10 mouse cellular contexts compared by ENCODE assay signal in genomic region chr8:70757523-70758307, GRCm38 (mm10). TPM values are rescaled to one million over a fixed set of nuclear protein-coding genes. Genes with fewer than 3 reads are reported as not detected.
DNase-seq lines count a peak whose midpoint lies in the region; ATAC-seq lines count a peak whose summit lies in the region.
"Had no signal": no experiment of that assay in that cellular context is flagged by ENCODE, and none has a peak within 500 bp of the region (broad histone marks: within the 10 kb centered on the region; RNA-seq: fewer than 3 reads in every experiment).

No protein-coding gene starts in this region.

- peaks cover 23% of the 10 kb centered on the region for H3K36me3 ChIP-seq in forebrain, embryonic 15.5 days
- peaks cover 32% of the 10 kb centered on the region for H3K36me3 ChIP-seq in neural tube, embryonic 13.5 days

- 57% methylated on average over 22 of the region's 22 CpGs for WGBS in forebrain, embryonic 15.5 days
- WGBS in neural tube, embryonic 13.5 days, result 61% methylated on average over 22 of the region's 22 CpGs

- no peak overlapping the region for H3K9ac ChIP-seq in forebrain, embryonic 15.5 days (replicated peaks)
- H3K9ac ChIP-seq in neural tube, embryonic 13.5 days, result peak overlapping the region; percentile 55
- H3K9ac ChIP-seq: heart, embryonic 15.5 days; liver, embryonic 15.5 days had no signal

- no peaks in the 10 kb centered on the region for H3K9me3 ChIP-seq in forebrain, embryonic 15.5 days
- no peaks in the 10 kb centered on the region for H3K9me3 ChIP-seq in neural tube, embryonic 13.5 days
- H3K9me3 ChIP-seq: heart, embryonic 15.5 days; liver, embryonic 15.5 days had no signal

- no peaks in the 10 kb centered on the region for H3K27me3 ChIP-seq in forebrain, embryonic 15.5 days
- H3K27me3 ChIP-seq in neural tube, embryonic 13.5 days, result no peaks in the 10 kb centered on the region
- H3K27me3 ChIP-seq: heart, embryonic 15.5 days; liver, embryonic 15.5 days had no signal

- no peak overlapping the region for H3K4me3 ChIP-seq in forebrain, embryonic 15.5 days
- H3K4me3 ChIP-seq in neural tube, embryonic 13.5 days, result no peak overlapping the region
- H3K4me3 ChIP-seq: heart, embryonic 15.5 days; liver, embryonic 15.5 days had no signal

- DNase-seq in heart, postnatal 10 days, result peak; percentile 29 to 52
- no peak for DNase-seq in heart, postnatal 25 days (ENCODE audit: low spot score)
- DNase-seq in right cerebral cortex, postnatal 14 days, result peak; percentile 42
- no peak for DNase-seq in right cerebral cortex, postnatal 25 days
- DNase-seq in ZHBTc4 (ENCODE audit: low read depth, low spot score), result peak; percentile 68
- DNase-seq in natural killer cell, adult 2 months (ENCODE audit: low spot score in 2 of 2), result no peak

- ATAC-seq in forebrain, embryonic 15.5 days (replicated peaks), result no peak
- ATAC-seq in neural tube, embryonic 13.5 days (ENCODE audit: low read depth), result no peak

- H3K4me2 ChIP-seq in forebrain, embryonic 15.5 days (replicated peaks), result no peak overlapping the region
- no peak overlapping the region for H3K4me2 ChIP-seq in neural tube, embryonic 13.5 days
- H3K4me2 ChIP-seq: heart, embryonic 15.5 days; liver, embryonic 15.5 days had no signal

- intact Hi-C loops in heart, postnatal 10 days (cut with DNase I), result no loop called here
- intact Hi-C loops in heart, postnatal 25 days (cut with DNase I), result loop anchor here (5.0 kb wide), 1 partner anchor 145 kb away; no protein-coding TSS in a partner anchor

- H3K4me1 ChIP-seq in forebrain, embryonic 15.5 days, result peaks cover 62% of the 10 kb centered on the region
- peaks cover 70% of the 10 kb centered on the region for H3K4me1 ChIP-seq in neural tube, embryonic 13.5 days (replicated peaks)

- H3K27ac ChIP-seq in forebrain, embryonic 15.5 days (replicated peaks), result peak overlapping the region; percentile 82
- H3K27ac ChIP-seq in neural tube, embryonic 13.5 days (replicated peaks), result peak overlapping the region; percentile 46
- H3K27ac ChIP-seq: heart, embryonic 15.5 days; liver, embryonic 15.5 days had no signal

RNA-seq across cellular contexts. Expression of gene Mpv17l2, which starts 3.0 kb away (rescaled TPM):
- 10 to 100 TPM; 32.0 to 39.7 TPM for total RNA-seq in heart, postnatal 10 days (2021)
- total RNA-seq in heart, postnatal 25 days (2021), result 10 to 100 TPM; 26.7 to 28.0 TPM
- 51.5 and 57.7 TPM in 2 replicates for polyA plus RNA-seq in forebrain, embryonic 15.5 days (2015; fragmentation: Nextera tagmentation; extraction: Ambion mirVana)
- polyA plus RNA-seq in neural tube, embryonic 13.5 days (2015; fragmentation: Nextera tagmentation; extraction: Ambion mirVana), result 46.1 and 54.5 TPM in 2 replicates

RNA-seq across cellular contexts. Expression of gene Rab3a, which starts 3.2 kb away (rescaled TPM):
- 10 to 100 TPM; 37.3 to 38.9 TPM for total RNA-seq in heart, postnatal 10 days (2021)
- 10 to 100 TPM; 49.7 to 57.6 TPM for total RNA-seq in heart, postnatal 25 days (2021)
- polyA plus RNA-seq in forebrain, embryonic 15.5 days (2015; fragmentation: Nextera tagmentation; extraction: Ambion mirVana), result 319 and 328 TPM in 2 replicates
- polyA plus RNA-seq in neural tube, embryonic 13.5 days (2015; fragmentation: Nextera tagmentation; extraction: Ambion mirVana), result 402 and 417 TPM in 2 replicates

RNA-seq across cellular contexts. Expression of gene Pik3r2, which starts 18.8 kb away (rescaled TPM):
- 10 to 100 TPM; 37.1 to 40.2 TPM for total RNA-seq in heart, postnatal 10 days (2021)
- 10 to 100 TPM; 21.8 to 25.5 TPM for total RNA-seq in heart, postnatal 25 days (2021)
- 126 and 127 TPM in 2 replicates for polyA plus RNA-seq in forebrain, embryonic 15.5 days (2015; fragmentation: Nextera tagmentation; extraction: Ambion mirVana)
- polyA plus RNA-seq in neural tube, embryonic 13.5 days (2015; fragmentation: Nextera tagmentation; extraction: Ambion mirVana), result 88.9 and 93.7 TPM in 2 replicates

RNA-seq across cellular contexts. Expression of gene Pde4c, which starts 34.2 kb away (rescaled TPM):
- total RNA-seq in heart, postnatal 10 days (2021), result 1 to 10 TPM; 2.0 to 4.0 TPM
- total RNA-seq in heart, postnatal 25 days (2021), result 1 to 10 TPM; 2.5 to 3.7 TPM
- 0.13 and 0.22 TPM in 2 replicates for polyA plus RNA-seq in forebrain, embryonic 15.5 days (2015; fragmentation: Nextera tagmentation; extraction: Ambion mirVana)
- 0.18 and 0.26 TPM in 2 replicates for polyA plus RNA-seq in neural tube, embryonic 13.5 days (2015; fragmentation: Nextera tagmentation; extraction: Ambion mirVana)

RNA-seq across cellular contexts. Expression of gene Gm3336, which starts 39.4 kb away (rescaled TPM):
- total RNA-seq in heart, postnatal 10 days (2021), result not detected
- not detected for total RNA-seq in heart, postnatal 25 days (2021)
- polyA plus RNA-seq in forebrain, embryonic 15.5 days (2015; fragmentation: Nextera tagmentation; extraction: Ambion mirVana), result not detected in 2 replicates
- polyA plus RNA-seq in neural tube, embryonic 13.5 days (2015; fragmentation: Nextera tagmentation; extraction: Ambion mirVana), result not detected in 2 replicates
- polyA plus RNA-seq: heart, embryonic 15.5 days had no signal

Comparison
In these comparisons a context has a peak if more than half of its experiments do, and no peak if none do; other contexts are left out.
1. DNase-seq: peak in heart, postnatal 10 days (2 of 2), right cerebral cortex, postnatal 14 days (single experiment) and ZHBTc4 (single experiment); none in heart, postnatal 25 days (single experiment), right cerebral cortex, postnatal 25 days (single experiment) and natural killer cell, adult 2 months (0 of 2).